Mouse (Mus musculus): ENCODE measurements at regions not wholly inside any gene's neighbourhood (a gene's known extent, or its start where the extent isn't known, plus 50 kb on each side); places are given as distances from the start of the nearest gene placed in this dataset.
A peak's percentile ranks its signal among the peaks of the same experiment; 100 is the strongest.

- no peak for DNase-seq (ENCODE audit: low spot score)
Measured at GRCm38 (mm10) chr3:56427201-56427600, 243.7 kb upstream of the Nbea start.

- DNase-seq (ENCODE audit: low spot score), result no peak
Measured at GRCm38 (mm10) chr3:56397851-56398496, 214.5 kb upstream of the Nbea start.

- DNase-seq (ENCODE audit: low spot score), result no peak
Measured at GRCm38 (mm10) chr3:56393134-56393533, 209.6 kb upstream of the Nbea start.

GRCm38 (mm10) chr3:56380316-56380715 lies 196.8 kb upstream of the Nbea start:
- no peak for DNase-seq (ENCODE audit: low spot score)

GRCm38 (mm10) chr3:56379500-56379899 lies 196.0 kb upstream of the Nbea start:
- peak; percentile 7 for DNase-seq (ENCODE audit: low spot score)

GRCm38 (mm10) chr3:56362543-56362942 lies 179.0 kb upstream of the Nbea start:
- DNase-seq (ENCODE audit: low spot score), result peak; percentile 65

- no peak for DNase-seq (ENCODE audit: low spot score)
Measured at GRCm38 (mm10) chr3:56357035-56357701, 173.7 kb upstream of the Nbea start.

GRCm38 (mm10) chr3:56356163-56356882 lies 172.8 kb upstream of the Nbea start:
- peak; percentile 8 for DNase-seq (ENCODE audit: low spot score)

Measured in layer of hippocampus, adult 11-12 months (tissue).